Mouse (Mus musculus) neural tube, embryonic 12.5 days (tissue): ENCODE data around the gene 1700056E22Rik. TPM values are rescaled to one million over a fixed set of nuclear protein-coding genes. Genes with fewer than 3 reads are reported as not detected.

Experiments used
- ATAC-seq: fragments of 200-750 bp; cut with Nextera tagmentation; 2 replicates; pipeline ENCODE4 v1.8.0; 2017; ENCODE audit warnings: low read depth, mild to moderate bottlenecking, moderate TSS enrichment, moderate library complexity; ENCODE audit not compliant: low FRiP score
- H3K27ac ChIP-seq: fragments of 300-500 bp; sonication (generic); 2 replicates; pipeline ENCODE4 v1.5.1; 2016
- H3K27me3 ChIP-seq: fragments of 300-500 bp; sonication (generic); replicated peaks from 2 replicates; pipeline ENCODE4 v1.6.1; 2016; ENCODE audit warnings: mild to moderate bottlenecking
- H3K36me3 ChIP-seq: fragments of 300-500 bp; sonication (generic); 2 replicates; pipeline ENCODE4 v1.6.1; 2016; ENCODE audit warnings: mild to moderate bottlenecking
- H3K4me1 ChIP-seq: fragments of 300-500 bp; sonication (generic); 2 replicates; pipeline ENCODE4 v1.6.1; 2016
- H3K4me2 ChIP-seq: fragments of 300-500 bp; sonication (generic); replicated peaks from 2 replicates; pipeline ENCODE4 v1.6.1; 2016; ENCODE audit warnings: mild to moderate bottlenecking
- H3K4me3 ChIP-seq: fragments of 300-500 bp; sonication (generic); 2 replicates; pipeline ENCODE4 v1.5.1; 2016
- H3K9ac ChIP-seq: fragments of 300-500 bp; sonication (generic); 2 replicates; pipeline ENCODE4 v1.6.1; 2016; ENCODE audit warnings: mild to moderate bottlenecking
- H3K9me3 ChIP-seq: fragments of 300-500 bp; sonication (generic); 2 replicates; pipeline ENCODE4 v1.6.1; 2016; ENCODE audit warnings: mild to moderate bottlenecking
- WGBS: fragments of 180-500 bp; shearing (Covaris S2); methylation state at CpG from one replicate; pipeline ENCODE4 v1.1.7; 2016; 5-methylcytosine and 5-hydroxymethylcytosine counted together
- polyA plus RNA-seq: library from polyadenylated mRNA; unstranded; fragments of >200 nt; fragmentation: Nextera tagmentation; extraction: Ambion mirVana; gene quantifications from 2 replicates; pipeline ENCODE4 v1.2.1, GENCODE M21; 2016

1700056E22Rik gene
- polyA plus RNA-seq, 1 experiment from 2014 or later: 1.5 TPM

- ATAC-seq: no peak
- peak overlapping the region; percentile 59 for H3K4me3 ChIP-seq
- no peaks in the 10 kb centered on the region for H3K27me3 ChIP-seq
- peak overlapping the region; percentile 77 for H3K4me2 ChIP-seq
- no peaks in the 10 kb centered on the region for H3K36me3 ChIP-seq
- peak overlapping the region; percentile 78 for H3K9ac ChIP-seq
- peaks cover 13% of the 10 kb centered on the region for H3K4me1 ChIP-seq
- H3K9me3 ChIP-seq: no peaks in the 10 kb centered on the region
- WGBS: 18% methylated on average over 19 of the region's 19 CpGs
- H3K27ac ChIP-seq: peak overlapping the region; percentile 87
Observed at GRCm38 (mm10) chr1:184032682-184033389, 1.3 kb downstream of the 1700056E22Rik start.

- Histone ChIP-seq H3K36me3 (no peaks in the 10 kb centered on the region), H3K9ac (no peak overlapping the region), H3K27me3 (no peaks in the 10 kb centered on the region), H3K4me3 (no peak overlapping the region), H3K4me1 (peaks cover under 1% of the 10 kb centered on the region; the same call in 1 of the 2 replicates), H3K9me3 (no peaks in the 10 kb centered on the region), H3K27ac (no peak overlapping the region), H3K4me2 (no peak overlapping the region)
- ATAC-seq: no peak
- 88% methylated on average over 8 of the region's 8 CpGs for WGBS
Observed at GRCm38 (mm10) chr1:184030070-184030802, 3.9 kb downstream of the 1700056E22Rik start.

GRCm38 (mm10) chr1:184027039-184027438 is 7.1 kb downstream of the 1700056E22Rik start:
- H3K27me3 ChIP-seq: no peaks in the 10 kb centered on the region
- WGBS: 93% methylated on average over 3 of the region's 3 CpGs

GRCm38 (mm10) chr1:184025079-184025478 is 9.0 kb downstream of the 1700056E22Rik start:
- Histone ChIP-seq H3K4me3 (no peak overlapping the region), H3K9ac (no peak overlapping the region), H3K4me1 (no peaks in the 10 kb centered on the region), H3K9me3 (no peaks in the 10 kb centered on the region), H3K4me2 (no peak overlapping the region), H3K27me3 (no peaks in the 10 kb centered on the region), H3K27ac (no peak overlapping the region), H3K36me3 (no peaks in the 10 kb centered on the region)
- no peak for ATAC-seq
- WGBS: 93% methylated on average over 5 of the region's 5 CpGs

More at GRCm38 (mm10) chr1:184027039-184027438, 7.1 kb downstream of the 1700056E22Rik start:
- Histone ChIP-seq H3K9me3 (no peaks in the 10 kb centered on the region), H3K36me3 (no peaks in the 10 kb centered on the region), H3K9ac (no peak overlapping the region), H3K27ac (no peak overlapping the region), H3K4me1 (no peaks in the 10 kb centered on the region), H3K4me3 (no peak overlapping the region), H3K4me2 (no peak overlapping the region)
- no peak for ATAC-seq

GRCm38 (mm10) chr1:184024631-184025030 is 9.5 kb downstream of the 1700056E22Rik start:
- WGBS: 96% methylated on average over 2 of the region's 2 CpGs
- H3K4me1 ChIP-seq: no peaks in the 10 kb centered on the region; the same call in 1 of the 2 replicates
- H3K4me2 ChIP-seq: no peak overlapping the region

GRCm38 (mm10) chr1:184023971-184024370 is 10.1 kb downstream of the 1700056E22Rik start:
- no peaks in the 10 kb centered on the region for H3K36me3 ChIP-seq
- no peaks in the 10 kb centered on the region; the same call in 1 of the 2 replicates for H3K4me1 ChIP-seq
- H3K9ac ChIP-seq: no peak overlapping the region
- ATAC-seq: no peak
- 67% methylated on average over 2 of the region's 2 CpGs for WGBS
- H3K4me3 ChIP-seq: no peak overlapping the region
- H3K27ac ChIP-seq: no peak overlapping the region
- H3K27me3 ChIP-seq: no peaks in the 10 kb centered on the region
- H3K9me3 ChIP-seq: no peaks in the 10 kb centered on the region
- H3K4me2 ChIP-seq: no peak overlapping the region

More at GRCm38 (mm10) chr1:184024631-184025030, 9.5 kb downstream of the 1700056E22Rik start:
- Histone ChIP-seq H3K27ac (no peak overlapping the region), H3K9me3 (no peaks in the 10 kb centered on the region), H3K9ac (no peak overlapping the region; the same call in 1 of the 2 replicates), H3K36me3 (no peaks in the 10 kb centered on the region), H3K4me3 (no peak overlapping the region), H3K27me3 (no peaks in the 10 kb centered on the region)
- no peak for ATAC-seq

- Histone ChIP-seq H3K4me3 (no peak overlapping the region), H3K27me3 (no peaks in the 10 kb centered on the region), H3K27ac (no peak overlapping the region), H3K4me1 (no peaks in the 10 kb centered on the region; the same call in 1 of the 2 replicates), H3K4me2 (no peak overlapping the region), H3K36me3 (no peaks in the 10 kb centered on the region), H3K9ac (no peak overlapping the region), H3K9me3 (no peaks in the 10 kb centered on the region)
- ATAC-seq: no peak
- WGBS: 40% methylated on average over 6 of the region's 6 CpGs
Observed at GRCm38 (mm10) chr1:184019722-184020107, 14.4 kb downstream of the 1700056E22Rik start.

GRCm38 (mm10) chr1:184019042-184019721 is 14.9 kb downstream of the 1700056E22Rik start:
- H3K4me1 ChIP-seq: no peaks in the 10 kb centered on the region; the same call in 1 of the 2 replicates
- WGBS: 51% methylated on average over 6 of the region's 6 CpGs
- no peaks in the 10 kb centered on the region for H3K9me3 ChIP-seq
- H3K9ac ChIP-seq: no peak overlapping the region
- H3K27ac ChIP-seq: no peak overlapping the region
- no peaks in the 10 kb centered on the region for H3K36me3 ChIP-seq
- ATAC-seq: no peak; the same call in 1 of the 2 replicates
- no peak overlapping the region for H3K4me2 ChIP-seq
- no peaks in the 10 kb centered on the region for H3K27me3 ChIP-seq
- H3K4me3 ChIP-seq: no peak overlapping the region

GRCm38 (mm10) chr1:184017606-184018005 is 16.5 kb downstream of the 1700056E22Rik start:
- H3K4me1 ChIP-seq: no peaks in the 10 kb centered on the region; the same call in 1 of the 2 replicates
- no peak overlapping the region for H3K9ac ChIP-seq
- H3K36me3 ChIP-seq: no peaks in the 10 kb centered on the region
- 91% methylated on average over 2 of the region's 2 CpGs for WGBS
- no peak for ATAC-seq
- H3K27ac ChIP-seq: no peak overlapping the region
- no peaks in the 10 kb centered on the region for H3K9me3 ChIP-seq
- no peaks in the 10 kb centered on the region for H3K27me3 ChIP-seq
- H3K4me2 ChIP-seq: no peak overlapping the region
- H3K4me3 ChIP-seq: no peak overlapping the region

GRCm38 (mm10) chr1:184015995-184016730 is 17.9 kb downstream of the 1700056E22Rik start:
- no peak overlapping the region for H3K4me2 ChIP-seq
- no peaks in the 10 kb centered on the region for H3K36me3 ChIP-seq
- no peak overlapping the region for H3K27ac ChIP-seq
- H3K4me3 ChIP-seq: no peak overlapping the region
- no peak overlapping the region for H3K9ac ChIP-seq
- no peak for ATAC-seq
- no peaks in the 10 kb centered on the region for H3K9me3 ChIP-seq
- no peaks in the 10 kb centered on the region for H3K27me3 ChIP-seq
- WGBS: 81% methylated on average over 10 of the region's 10 CpGs
- H3K4me1 ChIP-seq: no peaks in the 10 kb centered on the region; the same call in 1 of the 2 replicates

- Histone ChIP-seq H3K9me3 (no peaks in the 10 kb centered on the region), H3K4me1 (no peaks in the 10 kb centered on the region), H3K27me3 (no peaks in the 10 kb centered on the region), H3K27ac (no peak overlapping the region), H3K9ac (no peak overlapping the region), H3K36me3 (no peaks in the 10 kb centered on the region), H3K4me3 (no peak overlapping the region), H3K4me2 (no peak overlapping the region)
- ATAC-seq: no peak
- WGBS: 86% methylated on average over 3 of the region's 3 CpGs
Observed at GRCm38 (mm10) chr1:184014091-184014490, 20.0 kb downstream of the 1700056E22Rik start.
